Mouse (Mus musculus) cerebellum, adult 2 months (tissue): ENCODE measurements around the gene C2cd4d. TPM values are rescaled to one million over a fixed set of nuclear protein-coding genes. Genes with fewer than 3 reads are reported as not detected.

Experiments used
- DNase-seq, 2 experiments: peaks; one replicate each; pipeline ENCODE4 v3.0.0; 2021
- H3K27ac ChIP-seq: fragments of 200-500 bp; 2 replicates; pipeline ENCODE4 v1.5.1; 2012; ENCODE audit warnings: low read length, control low read depth, inconsistent platforms; ENCODE audit not compliant: insufficient read depth
- H3K27me3 ChIP-seq: fragments of 200-500 bp; 2 replicates; pipeline ENCODE4 v1.6.1; 2012; ENCODE audit warnings: inconsistent platforms, mild to moderate bottlenecking, low read length, moderate library complexity; ENCODE audit not compliant: control insufficient read depth, insufficient read depth
- H3K4me1 ChIP-seq: fragments of 200-500 bp; 2 replicates; pipeline ENCODE4 v1.6.1; 2011; ENCODE audit warnings: low read length; ENCODE audit not compliant: control insufficient read depth, insufficient read depth
- H3K4me3 ChIP-seq: fragments of 200-500 bp; replicated peaks from 2 replicates; pipeline ENCODE3; 2011; ENCODE audit warnings: mild to moderate bottlenecking, low read depth, low read length, control low read depth; ENCODE audit not compliant: insufficient read depth
- CTCF ChIP-seq: fragments of 200-500 bp; IDR thresholded peaks from 2 replicates; pipeline ENCODE4 v1.5.1; 2011; ENCODE audit warnings: low read depth, mild to moderate bottlenecking, control low read depth, low read length, moderate library complexity, borderline replicate concordance; ENCODE audit not compliant: insufficient read depth
- POLR2A ChIP-seq: fragments of 200-500 bp; IDR thresholded peaks from 2 replicates; pipeline ENCODE4 v1.6.1; 2011; ENCODE audit warnings: low read length, control low read depth, borderline replicate concordance; ENCODE audit not compliant: insufficient read depth
- WGBS: fragments of 180-500 bp; shearing (Covaris S2); methylation state at CpG from one replicate; pipeline ENCODE4 v1.1.7; 2018; 5-methylcytosine and 5-hydroxymethylcytosine counted together
- polyA plus RNA-seq: library from polyadenylated mRNA; depleted of rRNA; stranded (reverse); fragments of >200 nt; gene quantifications from 2 replicates; pipeline ENCODE4 v1.2.3, GENCODE M21; 2012

The C2cd4d gene
- polyA plus RNA-seq, 1 experiment: 3.7 TPM

- TF ChIP-seq POLR2A (no peak), CTCF (no peak)
- H3K4me1 ChIP-seq: peaks cover 24% of the 10 kb centered on the region
- peak in 1 of 2 experiments; percentile 19 for DNase-seq
- H3K27ac ChIP-seq: no peak overlapping the region
- 0% methylated on average over 3 of the region's 3 CpGs for WGBS
- H3K27me3 ChIP-seq: no peaks in the 10 kb centered on the region
- no peak overlapping the region for H3K4me3 ChIP-seq
Observed at GRCm38 (mm10) chr3:94372038-94372437, 9.8 kb downstream of the C2cd4d start.

- peak within 1 kb of the TSS; percentile 45 for H3K27ac ChIP-seq
- H3K27me3 ChIP-seq: no peaks in the 10 kb centered on the region
- 13% methylated on average over 5 of the region's 5 CpGs for WGBS
- H3K4me3 ChIP-seq: peak within 1 kb of the TSS; percentile 59
- H3K4me1 ChIP-seq: peaks cover 24% of the 10 kb centered on the region
- DNase-seq: peak; percentile 69 to 77
- TF ChIP-seq POLR2A: no peak
- TF ChIP-seq CTCF: no peak
Observed at GRCm38 (mm10) chr3:94372641-94373040, 10.4 kb downstream of the C2cd4d start, which contains the start of gene Rorc. Gene Rorc, plus strand, starts transcription at chr3:94372794.

GRCm38 (mm10) chr3:94373090-94373489, 10.9 kb downstream of the C2cd4d start:
- no peak for TF ChIP-seq POLR2A
- TF ChIP-seq CTCF: no peak

GRCm38 (mm10) chr3:94373597-94374011, 11.4 kb downstream of the C2cd4d start:
- DNase-seq: peak; percentile 58 to 69
- Histone ChIP-seq H3K4me1 (peaks cover 24% of the 10 kb centered on the region), H3K4me3 (peak overlapping the region; percentile 59), H3K27me3 (no peaks in the 10 kb centered on the region), H3K27ac (peak overlapping the region; percentile 15; the same call in 1 of the 2 replicates)
- 4% methylated on average over 5 of the region's 5 CpGs for WGBS
- TF ChIP-seq POLR2A: no peak
- TF ChIP-seq CTCF: no peak

More at GRCm38 (mm10) chr3:94373090-94373489, 10.9 kb downstream of the C2cd4d start:
- Histone ChIP-seq H3K4me3 (peak overlapping the region; percentile 59), H3K27ac (peak overlapping the region; percentile 45), H3K4me1 (peaks cover 24% of the 10 kb centered on the region), H3K27me3 (no peaks in the 10 kb centered on the region)
- peak; percentile 35 to 49 for DNase-seq
- 5% methylated on average over 10 of the region's 10 CpGs for WGBS

- no peak overlapping the region for H3K4me3 ChIP-seq
- H3K4me1 ChIP-seq: peaks cover 24% of the 10 kb centered on the region
- no peak for DNase-seq
- H3K27me3 ChIP-seq: no peaks in the 10 kb centered on the region
- no peak for TF ChIP-seq CTCF
- no peak for TF ChIP-seq POLR2A
- no peak overlapping the region for H3K27ac ChIP-seq
Observed at GRCm38 (mm10) chr3:94374636-94375035, 12.4 kb downstream of the C2cd4d start.

- Histone ChIP-seq H3K27me3 (no peaks in the 10 kb centered on the region), H3K4me3 (no peak overlapping the region), H3K27ac (no peak overlapping the region), H3K4me1 (peaks cover 24% of the 10 kb centered on the region)
- no peak for TF ChIP-seq POLR2A
- TF ChIP-seq CTCF: no peak
- DNase-seq: peak; percentile 26 to 27
- WGBS: 49% methylated on average over 2 of the region's 2 CpGs
Observed at GRCm38 (mm10) chr3:94375146-94375545, 12.9 kb downstream of the C2cd4d start.

- Histone ChIP-seq H3K4me3 (no peak overlapping the region), H3K4me1 (peaks cover 24% of the 10 kb centered on the region), H3K27me3 (no peaks in the 10 kb centered on the region), H3K27ac (no peak overlapping the region)
- DNase-seq: no peak
- TF ChIP-seq POLR2A (no peak), CTCF (no peak)
- WGBS: 71% methylated on average over 5 of the region's 5 CpGs
Observed at GRCm38 (mm10) chr3:94375861-94376260, 13.6 kb downstream of the C2cd4d start.

- WGBS: 40% methylated on average over 13 of the region's 13 CpGs
- no peak overlapping the region for H3K4me3 ChIP-seq
- H3K4me1 ChIP-seq: peaks cover 16% of the 10 kb centered on the region
- TF ChIP-seq CTCF (no peak), POLR2A (no peak)
- no peak overlapping the region for H3K27ac ChIP-seq
- no peaks in the 10 kb centered on the region for H3K27me3 ChIP-seq
- no peak for DNase-seq
Observed at GRCm38 (mm10) chr3:94377028-94377923, 15.0 kb downstream of the C2cd4d start.
